Mouse (Mus musculus) heart, postnatal 0 days (tissue): ENCODE results near the gene Cnot1.

Source experiments
- CTCF ChIP-seq: IDR thresholded peaks from 2 replicates; pipeline ENCODE4 v1.5.1; 2016; ENCODE audit warnings: antibody characterized with exemption, control low read depth, low read depth
- EP300 ChIP-seq: IDR thresholded peaks from 2 replicates; pipeline ENCODE4 v1.6.1; 2016; ENCODE audit warnings: antibody characterized with exemption, low read depth

- TF ChIP-seq CTCF (peak; percentile 70), EP300 (no peak)
These were observed 93.9 kb downstream of the Cnot1 start for GRCm38 (mm10) chr8:95713100-95714010.
